In the genomic region with DNA sequence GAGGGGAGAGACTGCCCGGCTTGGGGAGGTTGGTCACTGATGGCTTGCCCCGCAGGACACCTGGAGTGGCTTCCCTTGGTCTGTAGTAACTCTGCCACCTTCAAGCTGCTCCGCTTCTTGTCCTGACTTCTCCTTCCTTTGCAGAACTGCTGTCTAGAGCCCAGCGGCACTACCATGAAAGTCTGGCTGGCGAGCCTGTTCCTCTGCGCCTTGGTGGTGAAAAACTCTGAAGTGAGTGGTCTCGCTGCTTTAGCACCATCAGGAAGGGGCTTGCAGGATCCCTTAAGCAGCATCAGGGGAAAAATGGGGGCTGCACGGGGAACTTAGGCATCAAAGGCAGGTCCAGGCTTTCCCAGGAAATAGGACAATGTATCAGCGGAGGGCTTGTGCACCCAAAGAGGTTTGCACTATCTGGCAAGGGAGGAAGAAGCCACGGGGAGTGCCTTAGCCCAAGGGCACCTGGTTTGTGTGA, we compare ENCODE assay signal across 8 mouse cellular contexts. TPM values are rescaled to one million over a fixed set of nuclear protein-coding genes. Genes with fewer than 3 reads are reported as not detected.
DNase-seq lines count a peak whose midpoint lies in the region; ATAC-seq and TF ChIP-seq lines count a peak whose summit lies in the region.

No protein-coding gene starts in this region.

- H3K9ac ChIP-seq in heart, postnatal 0 days (replicated peaks; ENCODE audit: low read depth, low read length): peak overlapping the region; percentile 34
- peak overlapping the region; percentile 63 for H3K9ac ChIP-seq in liver, embryonic 13.5 days
- peak overlapping the region; percentile 77 for H3K9ac ChIP-seq in stomach, embryonic 16.5 days (ENCODE audit: low read length)

- peak overlapping the region; percentile 59 for H3K27ac ChIP-seq in bone marrow macrophage, adult 2 months (ENCODE audit: insufficient read depth, low read depth, low read length)
- no peak overlapping the region for H3K27ac ChIP-seq in heart, postnatal 0 days (ENCODE audit: low read depth)
- H3K27ac ChIP-seq in liver, embryonic 13.5 days: no peak overlapping the region
- peak overlapping the region; percentile 40; the same call in 1 of the 2 replicates for H3K27ac ChIP-seq in stomach, embryonic 16.5 days (ENCODE audit: low read length)

- WGBS in heart, postnatal 0 days: 7% methylated on average over 10 of the region's 10 CpGs
- WGBS in liver, embryonic 13.5 days (ENCODE audit: insufficient replicate concordance): 5% methylated on average over 10 of the region's 10 CpGs
- 8% methylated on average over 10 of the region's 10 CpGs for WGBS in stomach, embryonic 16.5 days

- no peak for TF ChIP-seq CTCF in bone marrow macrophage, adult 2 months (IDR thresholded peaks at IDR 0.05; ENCODE audit: low read depth, low read length)
- TF ChIP-seq CTCF in heart, postnatal 0 days (IDR thresholded peaks at IDR 0.05; ENCODE audit: low read depth): no peak

- DNase-seq in kidney, adult 9 months: peak; percentile 35
- DNase-seq in kidney, adult 11 months: no peak
- DNase-seq in heart, postnatal 0 days (ENCODE audit: low spot score): no peak
- no peak for DNase-seq in liver, embryonic 13.5 days
- no peak for DNase-seq in ovary, postnatal 10 days (ENCODE audit: low spot score)
- DNase-seq in urinary bladder, postnatal 14 days (ENCODE audit: low spot score): no peak

- no peaks in the 10 kb centered on the region for H3K36me3 ChIP-seq in heart, postnatal 0 days (replicated peaks; ENCODE audit: control insufficient read depth, insufficient read depth, low read length)
- no peaks in the 10 kb centered on the region for H3K36me3 ChIP-seq in liver, embryonic 13.5 days
- H3K36me3 ChIP-seq in stomach, embryonic 16.5 days (ENCODE audit: control insufficient read depth, insufficient read depth, low read length): no peaks in the 10 kb centered on the region

- peaks cover 68% of the 10 kb centered on the region for H3K4me1 ChIP-seq in bone marrow macrophage, adult 2 months (ENCODE audit: control insufficient read depth, insufficient read depth, low read length)
- 0 out of 2 replicates have a peak, but pooled peaks cover 4% of the 10 kb centered on the region for H3K4me1 ChIP-seq in heart, postnatal 0 days (ENCODE audit: control insufficient read depth, insufficient read depth)
- peaks cover 7% of the 10 kb centered on the region for H3K4me1 ChIP-seq in liver, embryonic 13.5 days (replicated peaks)
- H3K4me1 ChIP-seq in stomach, embryonic 16.5 days (ENCODE audit: control insufficient read depth, insufficient read depth, low read length): peaks cover 2% of the 10 kb centered on the region; the same call in 1 of the 2 replicates

- H3K4me2 ChIP-seq in heart, postnatal 0 days (ENCODE audit: low read depth, low read length): peak overlapping the region; percentile 66
- H3K4me2 ChIP-seq in liver, embryonic 13.5 days: peak overlapping the region; percentile 80
- H3K4me2 ChIP-seq in stomach, embryonic 16.5 days (ENCODE audit: low read depth, low read length): peak overlapping the region; percentile 94

- TF ChIP-seq POLR2A in bone marrow macrophage, adult 2 months (IDR thresholded peaks at IDR 0.05; ENCODE audit: borderline replicate concordance, low read depth, low read length): no peak

- no peaks in the 10 kb centered on the region for H3K9me3 ChIP-seq in heart, postnatal 0 days (replicated peaks; ENCODE audit: control insufficient read depth, low read length)
- no peaks in the 10 kb centered on the region for H3K9me3 ChIP-seq in liver, embryonic 13.5 days (replicated peaks)
- no peaks in the 10 kb centered on the region for H3K9me3 ChIP-seq in stomach, embryonic 16.5 days (replicated peaks; ENCODE audit: control insufficient read depth, low read length)

- ATAC-seq in heart, postnatal 0 days (ENCODE audit: insufficient read depth, low read depth): no peak
- 0 out of 2 replicates have a peak, but pooled peaks have one; percentile 10 for ATAC-seq in liver, embryonic 13.5 days (ENCODE audit: low read depth)
- ATAC-seq in stomach, embryonic 16.5 days (ENCODE audit: insufficient read depth, low FRiP score): 0 out of 2 replicates have a peak, but pooled peaks have one; percentile 37

- no peak for TF ChIP-seq EP300 in heart, postnatal 0 days (IDR thresholded peaks at IDR 0.05; ENCODE audit: low read depth)

- peak overlapping the region; percentile 80 for H3K4me3 ChIP-seq in bone marrow macrophage, adult 2 months (ENCODE audit: insufficient read depth, low read length)
- peak overlapping the region; percentile 45 for H3K4me3 ChIP-seq in heart, postnatal 0 days (ENCODE audit: low read depth, low read length)
- H3K4me3 ChIP-seq in liver, embryonic 13.5 days (replicated peaks): peak overlapping the region; percentile 59
- H3K4me3 ChIP-seq in stomach, embryonic 16.5 days (replicated peaks; ENCODE audit: low read length): peak overlapping the region; percentile 55

- H3K27me3 ChIP-seq in heart, postnatal 0 days (ENCODE audit: control insufficient read depth, insufficient read depth, low read length): no peaks in the 10 kb centered on the region
- peaks cover 40% of the 10 kb centered on the region for H3K27me3 ChIP-seq in liver, embryonic 13.5 days
- no peaks in the 10 kb centered on the region for H3K27me3 ChIP-seq in stomach, embryonic 16.5 days (ENCODE audit: control insufficient read depth, insufficient read depth, low read length)

RNA-seq across cellular contexts. Expression of a gene that starts 0.5 kb away (rescaled TPM):
- polyA plus RNA-seq in bone marrow macrophage, adult 2 months (2012; ENCODE audit: insufficient read depth, insufficient read length, missing spikeins): 16.7 and 18.6 TPM in 2 replicates
- 3.3 and 4.2 TPM in 2 replicates for total RNA-seq in heart, postnatal 0 days (2014; rRNA removed; ENCODE audit: low replicate concordance)
- polyA plus RNA-seq in heart, postnatal 0 days (2015; fragmentation: Nextera tagmentation; extraction: Ambion mirVana): 0.84 and 0.89 TPM in 2 replicates
- 0.74 and 0.76 TPM in 2 replicates for polyA plus RNA-seq in liver, embryonic 13.5 days (2015; fragmentation: Nextera tagmentation; extraction: Ambion mirVana)
- polyA plus RNA-seq in stomach, embryonic 16.5 days (2015; fragmentation: Nextera tagmentation; extraction: Ambion mirVana): 1.9 and 2.8 TPM in 2 replicates

RNA-seq across cellular contexts. Expression of a gene that starts 43.1 kb away (rescaled TPM):
- polyA plus RNA-seq in bone marrow macrophage, adult 2 months (2012; ENCODE audit: insufficient read depth, insufficient read length, missing spikeins): 18.2 and 24.6 TPM in 2 replicates
- 74.5 and 107 TPM in 2 replicates for total RNA-seq in heart, postnatal 0 days (2014; rRNA removed; ENCODE audit: low replicate concordance)
- 60.8 and 72.5 TPM in 2 replicates for polyA plus RNA-seq in heart, postnatal 0 days (2015; fragmentation: Nextera tagmentation; extraction: Ambion mirVana)
- polyA plus RNA-seq in liver, embryonic 13.5 days (2015; fragmentation: Nextera tagmentation; extraction: Ambion mirVana): 10.6 and 10.7 TPM in 2 replicates
- 43.7 and 45.3 TPM in 2 replicates for polyA plus RNA-seq in stomach, embryonic 16.5 days (2015; fragmentation: Nextera tagmentation; extraction: Ambion mirVana)

Comparison
In these comparisons a context has a peak if more than half of its experiments do, and no peak if none do; other contexts are left out.
1. H3K27ac ChIP-seq: peak in bone marrow macrophage, adult 2 months (single experiment) and stomach, embryonic 16.5 days (single experiment); none in heart, postnatal 0 days (single experiment) and liver, embryonic 13.5 days (single experiment).
2. Peak in every context shown above with its lines, with median percentiles within 50 percentile points of each other: H3K4me3 ChIP-seq, H3K4me2 ChIP-seq and H3K9ac ChIP-seq.